Mouse (Mus musculus): ENCODE measurements around the gene Gm21994.
"Not testable (repeated sequence)": the region's sequence is repeated elsewhere in the genome, so short reads cannot be mapped to it uniquely, and the experiment has no call there.

The Gm21994 gene

DNA sequence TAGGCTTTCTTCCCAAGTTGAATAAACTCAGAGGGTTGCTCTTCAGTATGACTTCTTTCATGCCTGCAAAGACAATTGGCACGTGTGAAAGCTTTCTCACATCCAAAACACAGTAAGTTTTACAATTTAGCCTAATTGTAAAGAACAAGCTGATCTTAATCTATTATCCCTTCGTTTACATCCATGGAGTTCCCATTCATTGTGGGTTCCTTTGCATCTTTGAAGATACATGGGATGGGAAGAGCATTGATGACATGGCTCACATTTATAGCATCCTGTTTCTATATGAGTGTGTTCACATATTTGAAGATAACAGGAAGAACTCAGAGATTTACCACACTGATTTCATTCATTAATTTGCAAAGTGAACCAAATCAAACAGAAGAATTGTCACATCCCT, at the start of gene Gm21994:
Gene Gm21994, minus strand, starts transcription at position 101 of the 400 bp plus-strand sequence.
- DNase-seq (ENCODE audit: low read depth, low spot score), result not testable (repeated sequence)

DNA sequence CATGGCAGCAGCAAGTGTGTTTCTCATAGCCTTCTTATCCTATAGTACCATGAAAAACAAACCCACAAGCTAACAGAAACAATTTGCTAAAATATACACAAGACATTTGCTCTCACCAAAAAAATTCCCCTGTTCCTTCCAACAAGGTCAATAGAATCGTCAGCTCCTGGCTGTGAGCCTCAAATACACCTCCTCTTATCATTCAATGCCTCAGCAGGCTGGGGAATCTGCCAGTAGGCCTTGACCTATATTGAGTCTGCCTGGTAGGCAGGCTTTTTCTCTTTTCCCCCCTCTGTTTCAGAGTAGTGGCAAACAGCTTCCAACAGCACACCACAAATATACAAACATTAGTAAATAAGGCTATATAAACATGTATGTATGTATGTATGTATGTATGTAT, 43.7 kb upstream of the Gm21994 start:
- no peak for DNase-seq (ENCODE audit: low read depth, low spot score)

DNA sequence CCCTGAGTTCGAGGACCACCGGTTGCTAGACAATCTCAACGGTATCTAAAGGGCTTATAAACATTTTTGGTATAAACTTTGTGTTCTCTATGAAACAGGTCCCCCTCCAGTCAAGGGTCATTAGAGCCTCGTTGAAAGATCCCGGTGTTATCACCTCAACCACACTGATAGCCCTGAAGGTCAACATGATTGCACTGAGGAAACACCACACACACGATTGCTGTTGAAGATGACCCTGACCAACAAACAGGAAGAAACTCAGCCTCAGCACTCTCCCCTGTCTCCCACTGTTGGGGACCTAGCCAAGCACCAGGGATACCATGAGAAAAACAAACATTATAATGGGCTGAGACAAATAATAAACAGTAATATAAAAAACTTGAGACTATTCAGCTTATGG, 38.3 kb upstream of the Gm21994 start:
- DNase-seq (ENCODE audit: low read depth, low spot score), result no peak

DNA sequence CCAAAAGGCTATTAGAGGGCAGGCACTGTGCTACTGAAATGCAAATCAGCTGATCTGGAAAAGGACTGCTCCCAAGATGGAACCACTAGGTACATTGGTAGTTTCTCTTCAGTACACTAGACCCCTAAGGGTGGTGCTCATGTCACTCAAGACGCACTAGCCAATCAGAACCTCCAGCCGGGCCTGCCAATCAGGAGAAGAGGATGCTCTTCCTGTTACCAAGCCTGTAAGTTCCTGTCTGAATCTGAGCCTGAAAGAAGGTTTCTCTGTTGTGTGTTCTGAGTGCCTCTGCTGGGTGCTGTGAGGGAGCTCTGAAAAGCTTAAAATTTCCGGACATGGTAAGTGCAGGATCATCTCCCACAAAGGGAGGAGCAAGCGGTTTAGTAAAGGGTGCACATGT, 1.9 kb upstream of the Gm21994 start, which contains the start of gene Gm14124:
Gene Gm14124, plus strand, starts transcription at position 227 of the 400 bp plus-strand sequence.
- not testable (repeated sequence) for DNase-seq (ENCODE audit: low read depth, low spot score)

GRCm38 (mm10) chr2:150256861-150257260, 1.5 kb upstream of the Gm21994 start:
- not testable (repeated sequence) for DNase-seq (ENCODE audit: low read depth, low spot score)

GRCm38 (mm10) chr2:150243211-150243610, 12.2 kb downstream of the Gm21994 start:
- no peak for DNase-seq (ENCODE audit: low read depth, low spot score)

GRCm38 (mm10) chr2:150223263-150223662, 32.1 kb downstream of the Gm21994 start:
- DNase-seq (ENCODE audit: low read depth, low spot score), result not testable (repeated sequence)

GRCm38 (mm10) chr2:150218363-150218725, 37.0 kb downstream of the Gm21994 start:
- DNase-seq (ENCODE audit: low read depth, low spot score), result not testable (repeated sequence)

- peak; percentile 14 for DNase-seq (ENCODE audit: low read depth, low spot score)
These were observed 37.6 kb downstream of the Gm21994 start, which contains the start of gene Zfp937 for GRCm38 (mm10) chr2:150217600-150218362. Gene Zfp937 (plus strand): TSS chr2:150218073.
